Mouse (Mus musculus): ENCODE results near the gene Arl6ip1.

The Arl6ip1 gene

GRCm38 (mm10) chr7:118116787-118117538 is 12.5 kb downstream of the Arl6ip1 start:
- DNase-seq (ENCODE audit: low spot score in 2 of 2), result no peak

DNA sequence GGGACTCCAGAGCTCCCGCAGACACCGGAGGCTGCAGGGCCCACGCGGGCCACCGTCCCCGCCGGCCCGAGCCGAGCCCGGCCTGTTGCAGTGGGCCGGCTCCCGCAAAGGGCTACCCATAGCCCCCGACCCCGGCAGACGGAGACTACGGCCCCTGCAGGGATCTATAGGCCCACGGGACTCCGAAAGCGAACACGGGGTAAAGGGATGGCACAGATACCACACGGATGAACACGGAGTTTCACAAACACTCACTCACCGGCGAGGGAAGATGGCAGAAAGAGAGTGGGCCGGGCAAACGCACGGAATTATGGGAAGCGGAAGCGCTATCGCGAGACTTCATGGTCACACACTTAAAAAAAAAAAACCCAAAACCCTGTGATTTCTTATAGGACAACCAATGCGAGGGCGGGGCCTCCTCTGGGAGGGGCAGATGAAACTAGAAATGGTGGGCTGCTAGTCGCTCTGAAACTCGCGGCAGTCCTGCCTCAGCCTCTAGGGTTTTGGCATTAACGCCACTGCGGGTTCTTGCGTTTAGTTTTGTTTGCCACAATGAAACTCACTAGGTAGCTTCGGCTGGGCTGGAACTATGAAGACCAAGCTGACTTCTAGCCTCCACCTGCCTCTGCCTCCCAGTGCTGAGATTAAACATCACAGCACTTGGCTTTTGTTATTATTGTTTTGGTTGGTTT is 13.4 kb downstream of the Arl6ip1 start, which contains the start of gene Rps15a:
Rps15a (minus strand) TSS at position 312 of the 692 bp plus-strand sequence.
- peak; percentile 94 to 96 for DNase-seq (ENCODE audit: low spot score in 2 of 2)

- DNase-seq (ENCODE audit: low spot score in 2 of 2), result no peak
These were observed 14.0 kb downstream of the Arl6ip1 start for GRCm38 (mm10) chr7:118115533-118115876.

- no peak for DNase-seq (ENCODE audit: low spot score in 2 of 2)
These were observed 15.7 kb downstream of the Arl6ip1 start for GRCm38 (mm10) chr7:118113541-118114297.

GRCm38 (mm10) chr7:118111128-118111527 is 18.3 kb downstream of the Arl6ip1 start:
- DNase-seq (ENCODE audit: low spot score in 2 of 2), result no peak

- DNase-seq (ENCODE audit: low spot score in 2 of 2), result no peak
These were observed 21.8 kb downstream of the Arl6ip1 start for GRCm38 (mm10) chr7:118107671-118108070.

DNA sequence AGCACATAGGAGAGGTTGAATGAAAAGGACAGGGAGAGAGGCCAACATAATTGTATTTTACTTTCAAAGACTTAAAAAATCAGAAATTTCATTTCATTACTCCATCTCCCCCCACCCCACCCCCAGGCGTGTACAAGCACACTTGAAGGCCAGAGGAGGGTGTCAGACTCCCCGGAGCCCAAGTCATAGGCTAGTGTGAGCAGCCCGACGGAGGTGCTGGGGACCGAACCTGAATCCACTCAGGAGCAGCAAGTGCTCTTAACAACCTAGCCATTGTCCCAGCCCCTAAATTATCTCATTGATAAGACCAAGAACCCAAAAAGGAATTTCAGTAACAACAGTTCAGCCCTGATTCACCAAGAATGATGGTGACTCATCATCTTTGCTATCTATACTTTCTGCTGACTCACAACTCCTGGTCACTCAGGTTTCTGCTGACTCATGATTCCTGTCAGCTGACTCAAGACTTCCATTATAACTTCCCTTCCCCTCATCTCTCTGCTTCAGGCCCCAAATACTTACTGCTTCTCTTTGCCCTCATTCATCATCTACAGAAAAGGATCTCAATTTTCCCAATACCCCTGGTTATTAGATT is 24.9 kb downstream of the Arl6ip1 start:
- no peak for DNase-seq (ENCODE audit: low spot score in 2 of 2)

DNA sequence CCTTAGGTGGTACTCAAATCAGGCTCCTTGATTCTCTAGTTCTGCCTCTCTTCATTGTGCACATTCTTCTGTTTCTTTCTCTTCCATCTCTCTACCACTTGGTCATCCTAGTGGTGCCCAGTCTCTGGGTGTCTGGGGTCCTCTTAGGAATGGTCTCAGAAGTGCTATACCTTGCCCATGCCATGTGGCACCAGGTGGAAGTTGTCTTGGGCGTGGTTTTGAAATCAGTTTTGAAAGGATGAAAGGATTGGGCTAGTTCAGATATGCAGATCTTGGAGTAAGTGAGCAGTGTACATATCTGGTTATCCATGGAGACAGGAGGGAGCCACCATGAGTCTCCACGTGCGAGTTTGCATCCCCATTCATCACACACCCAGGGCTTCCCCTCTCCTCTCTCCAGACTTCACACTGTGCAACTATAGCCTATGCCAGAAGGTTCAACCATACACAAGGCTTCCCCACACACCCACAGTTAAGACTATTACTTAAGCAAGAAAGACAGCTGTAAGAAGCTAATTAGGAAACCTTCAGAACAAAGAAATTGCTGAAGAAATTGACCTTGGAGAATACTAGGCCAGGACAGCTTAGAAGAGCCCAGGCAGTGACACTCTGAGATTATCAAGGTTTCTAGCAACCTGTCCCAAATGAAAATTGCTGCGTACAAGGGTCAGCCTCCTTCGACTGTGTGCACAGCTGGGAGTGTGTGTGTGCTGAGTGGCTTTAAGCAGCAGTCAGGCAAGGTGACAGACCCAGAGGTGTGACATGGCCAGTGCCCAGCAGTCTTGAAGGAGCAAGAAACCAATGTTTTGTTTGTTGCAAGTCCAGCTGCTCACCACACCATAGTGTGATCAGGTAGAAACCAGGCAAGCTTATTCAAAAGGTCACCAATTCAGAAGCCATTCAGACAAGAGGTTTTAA is 25.7 kb downstream of the Arl6ip1 start:
- DNase-seq (ENCODE audit: low spot score in 2 of 2), result no peak

DNA sequence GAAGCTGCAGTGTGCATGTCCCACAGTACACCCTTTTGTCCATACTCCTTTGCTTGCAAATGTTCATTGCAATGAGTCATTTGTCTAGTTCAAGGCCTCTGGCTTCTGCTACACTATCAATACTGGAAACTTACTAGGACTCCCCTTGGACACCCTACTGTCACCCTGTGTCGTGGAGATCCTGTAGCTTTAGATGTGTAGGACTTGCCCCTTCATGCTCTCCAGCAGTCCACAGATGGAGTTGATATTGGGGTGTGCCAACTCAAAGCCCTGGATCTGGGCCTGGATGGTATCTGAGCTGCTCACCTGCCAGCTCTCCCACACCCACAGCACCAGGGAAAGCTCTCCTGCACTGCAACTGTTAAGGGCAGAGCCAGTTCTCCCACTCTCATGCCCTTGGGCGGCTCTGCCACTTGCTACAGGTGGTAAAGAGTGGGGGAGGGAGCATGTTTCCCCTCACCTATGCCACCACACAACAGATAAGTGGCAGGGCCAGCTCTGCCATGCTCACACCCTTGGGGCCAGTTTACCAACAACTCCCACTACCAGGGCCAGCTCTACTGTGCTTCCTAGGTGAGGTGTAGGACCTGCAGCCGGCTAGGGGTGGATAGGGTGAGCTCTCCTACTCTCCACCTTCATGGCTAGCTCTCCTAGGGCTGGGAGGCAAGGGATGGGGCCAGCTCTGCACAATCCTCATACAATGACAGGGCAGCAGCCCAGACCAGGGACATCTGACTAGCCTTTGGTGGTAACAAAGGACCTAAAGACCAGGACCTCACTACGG is 26.6 kb downstream of the Arl6ip1 start:
- DNase-seq (ENCODE audit: low spot score in 2 of 2), result no peak

GRCm38 (mm10) chr7:118102231-118102630 is 27.2 kb downstream of the Arl6ip1 start:
- DNase-seq (ENCODE audit: low spot score in 2 of 2), result peak; percentile 56 to 68

DNA sequence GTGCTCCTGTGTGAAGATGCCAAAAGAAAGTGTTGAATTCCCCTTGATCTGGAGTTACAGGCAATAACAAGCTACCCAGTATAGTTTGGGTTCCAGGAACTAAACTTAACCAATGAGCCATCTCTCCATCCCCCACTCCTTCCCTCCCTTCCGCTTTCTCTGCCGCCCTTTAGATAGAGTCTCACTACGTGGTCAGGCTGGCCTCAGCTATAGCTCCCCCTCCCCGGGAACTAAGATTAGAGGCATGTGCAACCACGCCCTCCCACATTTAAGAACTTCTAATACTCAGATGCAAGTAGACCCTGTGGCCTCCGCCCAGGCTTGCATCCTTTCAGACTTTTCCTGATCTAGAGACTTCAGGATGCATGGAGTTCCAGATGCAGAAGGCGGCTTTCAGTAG is 31.8 kb downstream of the Arl6ip1 start:
- DNase-seq (ENCODE audit: low spot score in 2 of 2), result no peak

DNA sequence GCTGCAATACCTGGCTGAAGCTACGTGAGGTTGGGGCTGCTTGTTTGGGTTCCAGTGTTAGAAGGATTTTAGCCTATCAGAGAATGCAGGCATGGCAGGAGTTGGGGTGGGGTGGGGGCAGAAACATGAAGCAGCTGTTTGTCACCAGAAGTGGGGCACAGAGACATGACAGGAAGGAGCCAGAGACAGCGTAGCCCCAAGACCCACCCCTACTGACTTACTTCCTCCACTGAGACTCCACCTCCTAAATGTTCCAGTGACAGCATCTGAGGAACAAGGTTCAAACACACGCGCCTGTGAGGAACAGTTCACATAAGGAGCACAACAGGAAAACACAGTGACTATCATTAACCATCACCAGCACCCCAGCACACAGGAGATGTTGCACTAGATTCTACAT is 49.5 kb downstream of the Arl6ip1 start:
- no peak for DNase-seq (ENCODE audit: low spot score in 2 of 2)

DNA sequence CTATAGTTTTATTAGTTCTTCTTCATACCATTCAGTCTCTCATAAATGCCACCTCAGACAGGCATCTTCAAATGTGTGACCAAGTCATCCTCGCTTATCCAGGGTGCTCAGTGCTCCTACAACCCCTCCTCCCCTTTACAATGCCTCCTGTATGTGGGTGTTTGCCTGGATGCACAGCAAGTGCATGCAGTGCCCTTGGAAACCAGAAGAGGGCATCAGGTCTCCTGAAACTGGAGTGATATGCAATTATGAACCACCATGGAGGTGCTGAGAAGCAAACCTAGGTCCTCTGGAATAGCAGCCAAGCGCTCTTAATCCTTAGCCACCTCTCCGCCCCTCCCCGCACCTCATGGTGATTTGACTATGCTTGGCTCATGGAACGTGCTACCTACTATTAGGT is 50.4 kb downstream of the Arl6ip1 start:
- DNase-seq (ENCODE audit: low spot score in 2 of 2), result no peak

Measured in right cerebral cortex, adult 2 months (tissue).